Mouse (Mus musculus): Measurements from ENCODE around the gene Zfp512.
"Not testable (repeated sequence)": the region's sequence is repeated elsewhere in the genome, so short reads cannot be mapped to it uniquely, and the experiment has no call there.

Zfp512 gene

GRCm38 (mm10) chr5:31451878-31452561 is at the start of gene Zfp512:
TSS of gene Zfp512 (plus strand) at chr5:31452431.
- DNase-seq: peak; percentile 94

GRCm38 (mm10) chr5:31434727-31435126 is 17.5 kb upstream of the Zfp512 start:
- DNase-seq: not testable (repeated sequence)

GRCm38 (mm10) chr5:31451336-31451735 is 895 bp upstream of the Zfp512 start:
- DNase-seq: no peak

- no peak for DNase-seq
Observed at GRCm38 (mm10) chr5:31452562-31452878, 289 bp downstream of the Zfp512 start.

- DNase-seq: no peak
Observed at GRCm38 (mm10) chr5:31452886-31453410, 717 bp downstream of the Zfp512 start.

GRCm38 (mm10) chr5:31467798-31468197 is 15.6 kb downstream of the Zfp512 start:
- DNase-seq: no peak

GRCm38 (mm10) chr5:31469711-31470110 is 17.5 kb downstream of the Zfp512 start:
- DNase-seq: no peak

- DNase-seq: peak; percentile 60
Observed at GRCm38 (mm10) chr5:31470334-31470733, 18.1 kb downstream of the Zfp512 start.

GRCm38 (mm10) chr5:31480536-31480935 is 28.3 kb downstream of the Zfp512 start:
- no peak for DNase-seq

- DNase-seq: no peak
Observed at GRCm38 (mm10) chr5:31485440-31485839, 33.2 kb downstream of the Zfp512 start, which contains the start of gene 4930548H24Rik. TSS of gene 4930548H24Rik (plus strand) at chr5:31485740.

- no peak for DNase-seq
Observed at GRCm38 (mm10) chr5:31487889-31488288, 35.7 kb downstream of the Zfp512 start.

- DNase-seq: no peak
Observed at GRCm38 (mm10) chr5:31489116-31489769, 37.0 kb downstream of the Zfp512 start.

GRCm38 (mm10) chr5:31492031-31492430 is 39.8 kb downstream of the Zfp512 start:
- DNase-seq: no peak

GRCm38 (mm10) chr5:31494513-31495297 is 42.5 kb downstream of the Zfp512 start, which contains the start of gene Gpn1:
TSS of gene Gpn1 (plus strand) at chr5:31494741.
- DNase-seq: peak; percentile 91

- DNase-seq: no peak
Observed at GRCm38 (mm10) chr5:31504843-31505242, 52.6 kb downstream of the Zfp512 start.

GRCm38 (mm10) chr5:31512481-31512880 is 60.2 kb downstream of the Zfp512 start:
- DNase-seq: no peak

- no peak for DNase-seq
Observed at GRCm38 (mm10) chr5:31520556-31520955, 68.3 kb downstream of the Zfp512 start.

GRCm38 (mm10) chr5:31526354-31527116 is 74.3 kb downstream of the Zfp512 start, which contains the start of gene Slc4a1ap:
TSS of gene Slc4a1ap (plus strand) at chr5:31526995.
- peak; percentile 76 for DNase-seq

GRCm38 (mm10) chr5:31527117-31527680 is 75.0 kb downstream of the Zfp512 start:
- DNase-seq: peak; percentile 16

GRCm38 (mm10) chr5:31527707-31528106 is 75.5 kb downstream of the Zfp512 start, which contains the start of gene Supt7l:
TSS of gene Supt7l (minus strand) at chr5:31527807.
- DNase-seq: not testable (repeated sequence)

GRCm38 (mm10) chr5:31528560-31528959 is 76.3 kb downstream of the Zfp512 start:
- DNase-seq: no peak

All from liver (tissue).